Mouse (Mus musculus): ENCODE measurements around the gene Zbtb16.

DNA sequence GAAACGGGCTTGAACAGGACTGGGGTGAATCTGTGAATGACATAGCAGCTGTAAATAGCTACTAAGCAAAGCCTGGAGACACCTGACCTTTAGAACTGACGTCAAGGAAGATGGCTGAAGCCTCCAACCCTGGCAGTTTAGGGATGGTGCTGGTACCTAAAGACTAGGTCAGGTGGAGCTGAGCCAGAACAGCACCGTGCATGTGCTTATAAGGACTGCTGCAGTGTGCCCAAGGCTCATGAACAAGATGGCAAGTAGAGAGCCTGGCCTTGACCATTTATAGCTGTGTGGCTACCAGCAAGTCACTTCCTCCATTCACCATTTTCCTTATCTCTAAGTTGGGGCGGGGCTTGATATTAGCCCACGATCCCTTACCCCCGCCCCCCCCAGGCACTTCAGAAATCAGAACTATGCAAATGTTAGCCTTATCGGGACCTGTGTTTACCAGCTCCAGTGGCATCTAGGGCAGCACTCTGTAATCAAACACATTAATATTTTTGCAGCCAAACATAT, 9.6 kb downstream of the Zbtb16 start:
- TF ChIP-seq CTCF (IDR thresholded peaks at IDR 0.05; ENCODE audit: low read depth): no peak
- TF ChIP-seq EP300 (IDR thresholded peaks at IDR 0.05; ENCODE audit: low read depth): no peak
